Mouse (Mus musculus): ENCODE results near the gene Slc16a2.

Gene Slc16a2

GRCm38 (mm10) chrX:103821832-103822196, at the start of gene Slc16a2:
Gene Slc16a2, minus strand, starts transcription at chrX:103821983.
- in situ Hi-C loops (cut with MboI), result no loop called here

GRCm38 (mm10) chrX:103863502-103863901, 41.7 kb upstream of the Slc16a2 start:
- in situ Hi-C loops (cut with MboI), result no loop called here

GRCm38 (mm10) chrX:103862877-103863276, 41.1 kb upstream of the Slc16a2 start:
- in situ Hi-C loops (cut with MboI), result no loop called here

- in situ Hi-C loops (cut with MboI), result no loop called here
Measured at GRCm38 (mm10) chrX:103845266-103845665, 23.5 kb upstream of the Slc16a2 start.

- in situ Hi-C loops (cut with MboI), result no loop called here
Measured at GRCm38 (mm10) chrX:103828836-103829235, 7.1 kb upstream of the Slc16a2 start.

- in situ Hi-C loops (cut with MboI), result no loop called here
Measured at GRCm38 (mm10) chrX:103822271-103822811, 558 bp upstream of the Slc16a2 start.

- in situ Hi-C loops (cut with MboI), result no loop called here
Measured at GRCm38 (mm10) chrX:103821195-103821831, 470 bp downstream of the Slc16a2 start.

GRCm38 (mm10) chrX:103820307-103821194, 1.2 kb downstream of the Slc16a2 start:
- in situ Hi-C loops (cut with MboI), result no loop called here

- in situ Hi-C loops (cut with MboI), result no loop called here
Measured at GRCm38 (mm10) chrX:103819253-103819652, 2.5 kb downstream of the Slc16a2 start.

GRCm38 (mm10) chrX:103812690-103813089, 9.1 kb downstream of the Slc16a2 start:
- in situ Hi-C loops (cut with MboI), result no loop called here

- in situ Hi-C loops (cut with MboI), result no loop called here
Measured at GRCm38 (mm10) chrX:103810483-103810882, 11.3 kb downstream of the Slc16a2 start.

GRCm38 (mm10) chrX:103806373-103806772, 15.4 kb downstream of the Slc16a2 start:
- in situ Hi-C loops (cut with MboI), result no loop called here

GRCm38 (mm10) chrX:103796961-103797360, 24.8 kb downstream of the Slc16a2 start:
- in situ Hi-C loops (cut with MboI), result no loop called here

GRCm38 (mm10) chrX:103795506-103795905, 26.3 kb downstream of the Slc16a2 start:
- in situ Hi-C loops (cut with MboI), result no loop called here

GRCm38 (mm10) chrX:103791329-103791728, 30.5 kb downstream of the Slc16a2 start:
- in situ Hi-C loops (cut with MboI), result no loop called here

GRCm38 (mm10) chrX:103785681-103786080, 36.1 kb downstream of the Slc16a2 start:
- in situ Hi-C loops (cut with MboI), result no loop called here

GRCm38 (mm10) chrX:103776412-103776811, 45.4 kb downstream of the Slc16a2 start:
- in situ Hi-C loops (cut with MboI), result no loop called here

GRCm38 (mm10) chrX:103746197-103746596, 75.6 kb downstream of the Slc16a2 start:
- in situ Hi-C loops (cut with MboI), result no loop called here

GRCm38 (mm10) chrX:103744171-103745039, 77.4 kb downstream of the Slc16a2 start:
- in situ Hi-C loops (cut with MboI), result no loop called here

- in situ Hi-C loops (cut with MboI), result no loop called here
Measured at GRCm38 (mm10) chrX:103742057-103742315, 79.8 kb downstream of the Slc16a2 start.

- in situ Hi-C loops (cut with MboI), result no loop called here
Measured at GRCm38 (mm10) chrX:103741215-103742056, 80.3 kb downstream of the Slc16a2 start.
